Mouse (Mus musculus): ENCODE measurements around the gene Sertm1.

DNA sequence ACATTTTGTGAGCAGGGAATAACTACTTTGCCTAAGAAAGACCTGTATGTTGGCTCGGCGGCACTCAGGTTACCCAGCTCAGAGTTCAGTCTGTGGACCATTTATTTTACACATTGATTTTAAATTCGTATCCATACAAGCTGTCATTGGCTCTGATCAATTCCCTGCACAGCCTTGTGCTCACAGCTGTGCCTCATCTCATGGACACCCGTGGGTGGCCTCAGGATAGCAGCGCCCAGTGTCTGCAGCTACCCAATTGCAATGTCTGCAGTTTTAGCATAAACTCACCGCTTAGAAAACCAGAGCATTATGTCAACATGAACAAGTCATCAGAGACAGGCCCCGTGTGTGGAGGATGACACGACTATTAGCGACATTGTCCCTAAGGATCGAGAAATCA is 17.7 kb downstream of the Sertm1 start:
- no peak for TF ChIP-seq CTCF (IDR thresholded peaks at IDR 0.05; ENCODE audit: low read depth)
- no peak for TF ChIP-seq EP300 (IDR thresholded peaks at IDR 0.05; ENCODE audit: low read depth)

Data from liver, embryonic 14.5 days (tissue).